Mouse (Mus musculus) forebrain, embryonic 11.5 days (tissue): ENCODE results near the gene Cwc22. TPM values are rescaled to one million over a fixed set of nuclear protein-coding genes. Genes with fewer than 3 reads are reported as not detected.
"Not testable (repeated sequence)": the region's sequence is repeated elsewhere in the genome, so short reads cannot be mapped to it uniquely, and the experiment has no call there.

Experiments used
- ATAC-seq: fragments of 200-750 bp; cut with Nextera tagmentation; replicated peaks from 2 replicates; pipeline ENCODE4 v1.8.0; 2017; ENCODE audit warnings: moderate TSS enrichment; ENCODE audit not compliant: low FRiP score
- DNase-seq: peaks from one replicate; pipeline ENCODE4 v3.0.0-alpha.2; 2017; ENCODE audit warnings: low spot score
- H3K27ac ChIP-seq: fragments of 300-500 bp; sonication (generic); 2 replicates; pipeline ENCODE4 v1.5.1; 2014; ENCODE audit warnings: low read depth, low read length
- H3K27me3 ChIP-seq: fragments of 300-500 bp; sonication (generic); 2 replicates; pipeline ENCODE4 v1.6.1; 2014; ENCODE audit warnings: mild to moderate bottlenecking, low read length, mixed read lengths; ENCODE audit not compliant: control insufficient read depth, insufficient read depth
- H3K36me3 ChIP-seq: fragments of 300-500 bp; sonication (generic); 2 replicates; pipeline ENCODE4 v1.6.1; 2014; ENCODE audit warnings: mild to moderate bottlenecking, low read length, moderate library complexity, mixed read lengths; ENCODE audit not compliant: control insufficient read depth, insufficient read depth
- H3K4me1 ChIP-seq: fragments of 300-500 bp; sonication (generic); replicated peaks from 2 replicates; pipeline ENCODE4 v1.6.1; 2014; ENCODE audit warnings: low read length, mixed read lengths; ENCODE audit not compliant: control insufficient read depth, insufficient read depth
- H3K4me2 ChIP-seq: fragments of 300-500 bp; sonication (generic); 2 replicates; pipeline ENCODE4 v1.6.1; 2014; ENCODE audit warnings: low read depth, mild to moderate bottlenecking, low read length, moderate library complexity, mixed read lengths; ENCODE audit not compliant: severe bottlenecking
- H3K4me3 ChIP-seq: fragments of 300-500 bp; sonication (generic); 2 replicates; pipeline ENCODE4 v1.5.1; 2014; ENCODE audit warnings: low read depth, low read length
- H3K9ac ChIP-seq: fragments of 300-500 bp; sonication (generic); 2 replicates; pipeline ENCODE4 v1.6.1; 2014; ENCODE audit warnings: low read length
- H3K9me3 ChIP-seq: fragments of 300-500 bp; sonication (generic); 2 replicates; pipeline ENCODE4 v1.6.1; 2016; ENCODE audit warnings: low read length, mixed read lengths; ENCODE audit not compliant: control insufficient read depth
- WGBS: fragments of 180-500 bp; shearing (Covaris S2); extraction: QIAGEN DNeasy Blood & Tissue Kit; methylation state at CpG from one replicate; pipeline ENCODE4 v1.1.7; 2014; 5-methylcytosine and 5-hydroxymethylcytosine counted together
- polyA plus RNA-seq: library from polyadenylated mRNA; unstranded; fragments of >200 nt; fragmentation: Nextera tagmentation; extraction: Ambion mirVana; gene quantifications from 2 replicates; pipeline ENCODE4 v1.2.1, GENCODE M21; 2014

Cwc22 gene
- polyA plus RNA-seq, 1 experiment from 2014 or later = 37.4 TPM

DNA sequence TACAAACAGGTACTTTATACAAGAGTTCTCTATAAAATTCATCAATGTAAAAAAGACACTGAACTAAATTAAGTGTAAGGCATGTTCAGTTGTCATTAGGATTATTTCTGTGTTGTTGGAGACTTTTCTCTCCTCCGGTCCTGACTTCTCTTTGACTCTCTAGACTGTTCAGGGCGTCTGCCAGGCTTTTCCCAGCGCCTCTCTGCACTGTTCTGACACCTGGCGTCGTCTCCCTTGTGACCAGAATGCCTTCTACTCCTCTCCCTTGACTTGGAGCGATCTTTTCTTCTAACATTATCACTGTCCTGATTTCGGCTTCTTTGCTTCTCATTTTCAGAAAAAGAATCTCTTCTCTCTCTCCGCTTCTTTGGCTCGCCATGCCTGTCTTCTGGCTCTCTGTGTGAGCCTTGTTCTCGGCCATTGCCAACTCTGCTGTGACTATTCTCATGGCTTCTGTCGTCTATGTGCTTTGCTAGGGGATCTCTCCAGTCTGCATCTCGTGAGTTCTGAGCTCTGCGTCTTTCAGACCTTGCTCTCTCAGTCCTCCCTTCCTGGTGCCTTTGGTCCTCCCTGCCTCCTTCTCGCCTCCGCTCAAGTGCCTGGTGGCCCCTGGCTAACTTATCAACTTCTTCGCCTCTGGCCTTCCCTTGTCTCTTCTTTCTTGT lies 50.1 kb downstream of the Cwc22 start:
- DNase-seq, H3K9me3 ChIP-seq, ATAC-seq, H3K27ac ChIP-seq, H3K4me2 ChIP-seq, H3K36me3 ChIP-seq, H3K4me1 ChIP-seq, H3K27me3 ChIP-seq, H3K4me3 ChIP-seq, H3K9ac ChIP-seq: not testable (repeated sequence)
- 96% methylated on average over 16 of the region's 16 CpGs for WGBS

DNA sequence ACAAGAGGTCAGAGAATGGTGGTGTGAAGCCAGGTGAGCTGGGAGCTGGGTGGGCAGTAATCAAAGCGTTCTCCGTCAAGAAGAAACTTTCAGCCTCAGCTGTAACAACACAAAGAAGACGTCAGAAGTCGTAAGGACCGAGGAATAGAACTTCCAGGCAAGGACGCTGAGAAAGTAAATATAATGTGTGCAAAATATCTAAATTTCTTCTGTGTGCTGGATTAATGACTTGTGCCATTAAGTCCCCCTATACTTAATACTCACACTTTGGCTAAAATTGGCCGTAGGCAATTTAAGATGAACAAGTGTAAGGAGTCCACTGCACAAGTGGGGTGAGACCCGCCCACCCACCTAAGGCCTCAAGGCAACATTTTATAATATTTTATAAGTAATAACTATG lies 51.3 kb downstream of the Cwc22 start:
- DNase-seq (no peak), ATAC-seq (no peak)
- Histone ChIP-seq H3K36me3 (no peaks in the 10 kb centered on the region; the same call in 1 of the 2 replicates), H3K27ac (no peak overlapping the region), H3K4me2 (no peak overlapping the region), H3K27me3 (no peaks in the 10 kb centered on the region), H3K9ac (no peak overlapping the region), H3K9me3 (no peaks in the 10 kb centered on the region), H3K4me1 (no peaks in the 10 kb centered on the region), H3K4me3 (no peak overlapping the region)
- 94% methylated on average over 8 of the region's 8 CpGs for WGBS

DNA sequence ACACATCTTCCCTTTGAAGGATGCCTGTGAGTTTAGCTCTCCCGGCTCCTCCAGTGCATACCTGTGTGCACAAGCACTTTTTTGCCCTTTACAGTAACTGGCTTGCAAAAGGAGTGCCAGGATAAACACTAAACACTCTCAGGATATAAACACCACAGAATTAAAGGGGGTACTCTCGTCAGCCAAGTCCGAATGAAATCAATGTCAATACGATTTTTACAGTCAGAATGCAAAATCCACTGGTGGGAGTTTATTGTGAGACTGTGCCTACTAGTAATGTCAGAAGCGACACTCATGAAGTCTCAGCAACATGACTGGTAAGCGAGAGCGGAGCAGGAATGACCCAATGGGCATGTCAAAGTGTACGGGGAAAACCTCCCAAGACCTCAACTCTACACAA lies 52.7 kb downstream of the Cwc22 start:
- Histone ChIP-seq H3K9me3 (no peaks in the 10 kb centered on the region), H3K4me3 (no peak overlapping the region), H3K4me2 (no peak overlapping the region), H3K9ac (no peak overlapping the region), H3K27me3 (no peaks in the 10 kb centered on the region), H3K36me3 (no peaks in the 10 kb centered on the region; the same call in 1 of the 2 replicates), H3K4me1 (no peaks in the 10 kb centered on the region), H3K27ac (no peak overlapping the region)
- WGBS = 95% methylated on average over 8 of the region's 8 CpGs
- DNase-seq (no peak), ATAC-seq (no peak)

DNA sequence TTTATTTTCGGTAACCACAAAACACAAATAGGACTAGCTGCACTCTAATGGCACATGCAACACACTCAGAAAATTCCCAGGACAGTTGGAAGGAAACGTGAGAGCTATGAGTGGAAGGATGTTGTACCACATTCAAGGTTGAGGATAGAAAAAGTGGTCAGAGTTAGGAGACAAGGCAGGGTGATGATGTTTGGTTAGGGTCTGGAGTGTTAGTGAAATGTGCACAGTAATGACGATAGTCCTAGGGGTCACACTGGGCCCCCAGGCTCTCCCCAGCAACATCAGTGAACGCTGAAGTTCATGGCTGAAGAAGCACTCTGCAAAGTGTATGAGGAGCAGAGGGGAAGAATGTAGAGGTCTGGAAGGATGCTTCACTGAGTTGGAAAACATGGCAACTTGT lies 53.6 kb downstream of the Cwc22 start:
- Histone ChIP-seq H3K4me1 (no peaks in the 10 kb centered on the region), H3K27me3 (no peaks in the 10 kb centered on the region), H3K36me3 (no peaks in the 10 kb centered on the region; the same call in 1 of the 2 replicates), H3K27ac (no peak overlapping the region), H3K9me3 (no peaks in the 10 kb centered on the region), H3K4me3 (no peak overlapping the region), H3K9ac (no peak overlapping the region), H3K4me2 (no peak overlapping the region)
- ATAC-seq (no peak), DNase-seq (no peak)
- 92% methylated on average over 4 of the region's 4 CpGs for WGBS

DNA sequence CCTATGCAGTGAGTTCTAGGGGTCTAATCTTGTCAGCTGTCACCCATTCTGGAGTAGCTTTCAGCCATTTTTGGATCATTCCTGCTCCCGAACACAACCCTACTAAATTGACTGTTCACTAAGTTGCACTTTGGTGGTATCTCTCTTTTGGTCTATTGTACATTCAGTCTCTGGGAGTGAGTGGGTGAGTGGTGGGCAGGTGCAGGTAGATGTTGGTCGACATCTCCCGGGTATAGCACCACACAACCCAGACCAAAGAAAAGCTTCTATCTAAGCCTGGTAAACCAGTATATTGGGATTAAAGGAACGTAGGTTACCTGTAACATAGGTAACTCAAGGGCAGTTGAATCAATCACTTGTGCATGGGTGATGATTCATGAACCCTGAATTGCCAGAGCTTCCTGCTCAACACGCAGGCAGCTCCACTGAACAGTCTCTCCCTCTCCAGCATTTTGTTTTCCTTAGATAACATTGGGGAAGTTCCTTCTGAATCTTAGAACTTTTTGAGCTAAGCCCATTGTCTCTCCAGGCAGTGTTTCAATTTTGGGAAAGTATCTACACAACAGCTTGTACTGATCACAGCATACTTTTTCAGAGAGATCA lies 55.2 kb downstream of the Cwc22 start:
- WGBS = 96% methylated on average over 5 of the region's 5 CpGs
- H3K4me2 ChIP-seq = no peak overlapping the region
- no peaks in the 10 kb centered on the region for H3K9me3 ChIP-seq
- H3K36me3 ChIP-seq = no peaks in the 10 kb centered on the region; the same call in 1 of the 2 replicates
- H3K4me3 ChIP-seq = no peak overlapping the region
- no peaks in the 10 kb centered on the region for H3K4me1 ChIP-seq
- ATAC-seq = no peak
- no peak overlapping the region for H3K9ac ChIP-seq
- DNase-seq = no peak
- H3K27ac ChIP-seq = no peak overlapping the region
- H3K27me3 ChIP-seq = no peaks in the 10 kb centered on the region

DNA sequence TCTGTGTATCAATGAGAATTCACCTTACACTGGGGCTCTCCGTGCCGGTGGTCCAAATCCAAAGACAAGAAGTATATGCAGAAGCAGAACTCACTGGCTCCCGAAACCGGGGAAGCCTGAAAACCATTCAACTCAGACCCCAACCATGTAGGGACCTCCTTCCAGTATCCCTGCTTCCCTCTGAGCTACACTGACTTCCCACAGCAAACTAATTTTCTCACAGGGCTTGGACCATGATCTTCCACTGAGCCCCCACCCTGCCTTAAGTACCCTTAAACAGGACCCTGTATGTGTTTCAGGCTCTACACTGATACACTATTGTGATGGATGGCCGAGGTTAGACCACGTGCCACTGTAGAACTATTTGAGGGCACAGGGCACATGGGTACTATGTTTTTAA lies 56.2 kb downstream of the Cwc22 start:
- WGBS = 93% methylated on average over 6 of the region's 6 CpGs
- no peak overlapping the region for H3K27ac ChIP-seq
- DNase-seq = no peak

DNA sequence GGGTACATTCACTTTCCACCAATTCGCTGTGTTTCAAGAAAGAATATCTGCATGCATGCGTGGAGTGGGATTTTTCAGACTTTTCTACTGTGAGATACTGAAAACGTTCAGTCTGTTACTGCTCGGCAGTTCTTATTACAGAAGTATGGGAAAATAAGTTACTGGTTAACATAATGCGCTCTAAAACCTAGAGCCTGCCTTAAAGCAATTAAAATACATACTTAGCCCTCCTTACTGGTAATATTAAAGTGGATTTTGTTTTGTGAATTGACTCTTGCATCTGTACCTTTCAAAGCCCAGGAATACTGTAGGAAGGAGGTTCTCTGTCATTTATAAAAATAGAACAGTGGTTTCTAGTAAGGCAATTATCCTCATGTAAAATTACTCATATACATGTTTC lies 56.8 kb downstream of the Cwc22 start:
- no peak for ATAC-seq

More for the DNA sequence above, 56.2 kb downstream of the Cwc22 start:
- Histone ChIP-seq H3K36me3 (no peaks in the 10 kb centered on the region; the same call in 1 of the 2 replicates), H3K4me1 (no peaks in the 10 kb centered on the region), H3K9me3 (no peaks in the 10 kb centered on the region), H3K9ac (no peak overlapping the region), H3K4me2 (no peak overlapping the region), H3K27me3 (no peaks in the 10 kb centered on the region), H3K4me3 (no peak overlapping the region)
- no peak for ATAC-seq

DNA sequence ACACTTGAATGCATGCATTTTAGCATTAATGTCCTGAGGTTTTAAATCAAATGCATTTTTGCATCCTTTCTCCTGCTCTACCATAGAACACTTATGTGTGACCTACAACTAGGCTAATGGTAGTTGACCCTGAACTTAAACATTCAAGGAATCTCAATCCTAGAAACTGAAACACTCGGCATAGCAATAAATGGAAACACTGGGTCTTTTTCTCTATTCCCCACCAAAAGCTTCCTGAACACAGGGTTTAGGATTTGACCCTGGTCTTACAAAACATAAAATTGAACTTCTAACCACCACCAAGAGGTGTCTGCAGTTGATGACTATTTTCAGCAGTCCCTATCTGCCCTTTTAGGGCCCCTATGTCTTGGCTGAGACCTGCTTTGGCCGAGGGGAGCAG lies 57.3 kb downstream of the Cwc22 start:
- H3K9me3 ChIP-seq = no peaks in the 10 kb centered on the region
- no peaks in the 10 kb centered on the region for H3K27me3 ChIP-seq
- 94% methylated on average over 2 of the region's 2 CpGs for WGBS
- H3K9ac ChIP-seq = no peak overlapping the region
- H3K4me2 ChIP-seq = no peak overlapping the region
- no peak for ATAC-seq
- H3K27ac ChIP-seq = no peak overlapping the region
- DNase-seq = no peak
- H3K4me1 ChIP-seq = no peaks in the 10 kb centered on the region
- no peak overlapping the region for H3K4me3 ChIP-seq
- H3K36me3 ChIP-seq = no peaks in the 10 kb centered on the region; the same call in 1 of the 2 replicates

More for the DNA sequence above, 56.8 kb downstream of the Cwc22 start:
- no peak overlapping the region for H3K4me3 ChIP-seq
- no peaks in the 10 kb centered on the region for H3K9me3 ChIP-seq
- WGBS = 94% methylated on average over 5 of the region's 5 CpGs
- no peaks in the 10 kb centered on the region; the same call in 1 of the 2 replicates for H3K36me3 ChIP-seq
- H3K4me1 ChIP-seq = no peaks in the 10 kb centered on the region
- no peak overlapping the region for H3K9ac ChIP-seq
- no peak overlapping the region for H3K4me2 ChIP-seq
- H3K27ac ChIP-seq = no peak overlapping the region
- DNase-seq = no peak
- no peaks in the 10 kb centered on the region for H3K27me3 ChIP-seq

DNA sequence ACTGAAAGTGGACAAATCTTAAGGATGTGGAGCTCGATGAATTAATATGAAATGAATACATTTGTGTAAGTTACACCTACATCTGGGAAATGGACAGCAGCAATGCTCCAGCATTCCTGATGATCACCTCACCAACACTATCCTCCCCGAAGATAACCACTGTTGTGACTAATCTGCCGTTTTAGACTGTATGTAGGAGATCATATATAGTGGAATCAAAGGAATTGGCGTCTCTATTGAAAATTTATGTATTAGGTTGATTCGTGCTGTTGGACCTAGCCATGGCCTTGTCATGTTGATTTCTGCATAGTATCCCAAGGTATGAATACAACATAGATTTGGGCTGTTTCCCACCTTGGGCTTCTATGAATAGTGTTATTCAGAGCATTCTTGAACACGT lies 58.1 kb downstream of the Cwc22 start:
- 89% methylated on average over 6 of the region's 6 CpGs for WGBS
- ATAC-seq (no peak), DNase-seq (no peak)
- Histone ChIP-seq H3K4me1 (no peaks in the 10 kb centered on the region), H3K27me3 (no peaks in the 10 kb centered on the region), H3K9me3 (no peaks in the 10 kb centered on the region), H3K4me3 (no peak overlapping the region), H3K27ac (no peak overlapping the region), H3K9ac (no peak overlapping the region), H3K36me3 (no peaks in the 10 kb centered on the region; the same call in 1 of the 2 replicates), H3K4me2 (no peak overlapping the region)
